Mouse (Mus musculus): ENCODE data around the gene Brms1. TPM values are rescaled to one million over a fixed set of nuclear protein-coding genes. Genes with fewer than 3 reads are reported as not detected.

The Brms1 gene
- polyA plus RNA-seq, 1 experiment from 2014 or later: 61.3 TPM

- Histone ChIP-seq H3K4me2 (no peak overlapping the region), H3K9ac (ENCODE audit: low read depth, low read length) (no peak overlapping the region), H3K9me3 (ENCODE audit: control insufficient read depth, low read length) (no peaks in the 10 kb centered on the region), H3K4me1 (replicated peaks; ENCODE audit: control insufficient read depth, insufficient read depth, low read length) (no peaks in the 10 kb centered on the region), H3K4me3 (ENCODE audit: low read depth, low read length) (no peak overlapping the region), H3K36me3 (ENCODE audit: control insufficient read depth, insufficient read depth, low read length) (peaks cover 21% of the 10 kb centered on the region; the same call in 1 of the 2 replicates), H3K27me3 (replicated peaks; ENCODE audit: control insufficient read depth, insufficient read depth, low read length) (peaks cover 31% of the 10 kb centered on the region), H3K27ac (ENCODE audit: low read depth, low read length) (no peak overlapping the region)
- WGBS: 89% methylated on average over 14 of the region's 14 CpGs
- ATAC-seq (replicated peaks; ENCODE audit: low FRiP score) (no peak), DNase-seq (ENCODE audit: low spot score) (no peak)
Observed at GRCm38 (mm10) chr19:5048138-5049056, 7.2 kb downstream of the Brms1 start.

- WGBS: 80% methylated on average over 6 of the region's 6 CpGs
- DNase-seq (ENCODE audit: low spot score) (no peak), ATAC-seq (replicated peaks; ENCODE audit: low FRiP score) (no peak)
- H3K36me3 ChIP-seq (ENCODE audit: control insufficient read depth, insufficient read depth, low read length): peaks cover 18% of the 10 kb centered on the region; the same call in 1 of the 2 replicates
- no peak overlapping the region for H3K27ac ChIP-seq (ENCODE audit: low read depth, low read length)
- no peaks in the 10 kb centered on the region for H3K4me1 ChIP-seq (replicated peaks; ENCODE audit: control insufficient read depth, insufficient read depth, low read length)
- peaks cover 34% of the 10 kb centered on the region for H3K27me3 ChIP-seq (replicated peaks; ENCODE audit: control insufficient read depth, insufficient read depth, low read length)
- no peak overlapping the region for H3K9ac ChIP-seq (ENCODE audit: low read depth, low read length)
- H3K4me2 ChIP-seq: no peak overlapping the region
- no peaks in the 10 kb centered on the region for H3K9me3 ChIP-seq (ENCODE audit: control insufficient read depth, low read length)
- H3K4me3 ChIP-seq (ENCODE audit: low read depth, low read length): no peak overlapping the region
Observed at GRCm38 (mm10) chr19:5049325-5049724, 8.2 kb downstream of the Brms1 start.

GRCm38 (mm10) chr19:5050047-5050905 is 9.1 kb downstream of the Brms1 start, which contains the start of gene Rin1:
Gene Rin1, plus strand, starts transcription at chr19:5050481.
- Histone ChIP-seq H3K4me2 (peak within 1 kb of the TSS; percentile 51), H3K36me3 (ENCODE audit: control insufficient read depth, insufficient read depth, low read length) (peaks cover 18% of the 10 kb centered on the region; the same call in 1 of the 2 replicates), H3K27me3 (replicated peaks; ENCODE audit: control insufficient read depth, insufficient read depth, low read length) (peaks cover 36% of the 10 kb centered on the region), H3K9me3 (ENCODE audit: control insufficient read depth, low read length) (no peaks in the 10 kb centered on the region), H3K9ac (ENCODE audit: low read depth, low read length) (0 out of 2 replicates have a peak within 1 kb of the TSS, but pooled peaks have one; percentile 20), H3K27ac (ENCODE audit: low read depth, low read length) (no peak within 1 kb of the TSS; the same call in 1 of the 2 replicates), H3K4me3 (ENCODE audit: low read depth, low read length) (peak within 1 kb of the TSS; percentile 31), H3K4me1 (replicated peaks; ENCODE audit: control insufficient read depth, insufficient read depth, low read length) (no peaks in the 10 kb centered on the region)
- ATAC-seq (replicated peaks; ENCODE audit: low FRiP score) (peak; percentile 43; the same call in 1 of the 2 replicates), DNase-seq (ENCODE audit: low spot score) (no peak)
- WGBS: 23% methylated on average over 14 of the region's 14 CpGs

DNA sequence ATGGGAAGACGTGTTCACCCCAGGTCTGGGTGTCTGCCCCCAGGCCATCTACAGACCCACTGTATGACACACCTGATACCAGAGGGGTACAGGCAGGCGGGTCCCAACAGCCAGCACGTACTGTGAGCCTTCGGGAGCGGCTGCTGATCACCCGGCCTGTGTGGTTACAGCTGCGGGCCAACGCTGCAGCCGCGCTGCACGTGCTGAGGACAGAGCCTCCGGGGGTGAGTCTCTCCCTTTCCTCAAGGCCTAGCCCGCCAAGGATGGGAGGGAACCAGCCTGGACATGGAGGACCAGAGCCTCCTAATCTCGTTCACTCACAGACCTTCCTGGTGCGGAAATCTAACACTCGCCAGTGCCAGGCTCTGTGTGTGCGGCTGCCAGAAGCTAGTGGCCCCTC is 9.9 kb downstream of the Brms1 start:
- Histone ChIP-seq H3K9ac (ENCODE audit: low read depth, low read length) (0 out of 2 replicates have a peak overlapping the region, but pooled peaks have one; percentile 20), H3K4me1 (replicated peaks; ENCODE audit: control insufficient read depth, insufficient read depth, low read length) (no peaks in the 10 kb centered on the region), H3K36me3 (ENCODE audit: control insufficient read depth, insufficient read depth, low read length) (peaks cover 15% of the 10 kb centered on the region; the same call in 1 of the 2 replicates), H3K27ac (ENCODE audit: low read depth, low read length) (no peak overlapping the region; the same call in 1 of the 2 replicates), H3K9me3 (ENCODE audit: control insufficient read depth, low read length) (no peaks in the 10 kb centered on the region), H3K27me3 (replicated peaks; ENCODE audit: control insufficient read depth, insufficient read depth, low read length) (peaks cover 36% of the 10 kb centered on the region), H3K4me2 (peak overlapping the region; percentile 51), H3K4me3 (ENCODE audit: low read depth, low read length) (peak overlapping the region; percentile 31)
- DNase-seq (ENCODE audit: low spot score) (no peak), ATAC-seq (replicated peaks; ENCODE audit: low FRiP score) (peak; percentile 35; the same call in 1 of the 2 replicates)
- 17% methylated on average over 17 of the region's 17 CpGs for WGBS

GRCm38 (mm10) chr19:5051515-5051914 is 10.4 kb downstream of the Brms1 start:
- Histone ChIP-seq H3K9me3 (ENCODE audit: control insufficient read depth, low read length) (no peaks in the 10 kb centered on the region), H3K4me3 (ENCODE audit: low read depth, low read length) (peak overlapping the region; percentile 31; the same call in 1 of the 2 replicates), H3K27me3 (replicated peaks; ENCODE audit: control insufficient read depth, insufficient read depth, low read length) (peaks cover 36% of the 10 kb centered on the region), H3K9ac (ENCODE audit: low read depth, low read length) (0 out of 2 replicates have a peak overlapping the region, but pooled peaks have one; percentile 20), H3K36me3 (ENCODE audit: control insufficient read depth, insufficient read depth, low read length) (peaks cover 13% of the 10 kb centered on the region; the same call in 1 of the 2 replicates), H3K27ac (ENCODE audit: low read depth, low read length) (no peak overlapping the region; the same call in 1 of the 2 replicates), H3K4me2 (peak overlapping the region; percentile 51), H3K4me1 (replicated peaks; ENCODE audit: control insufficient read depth, insufficient read depth, low read length) (peaks cover 2% of the 10 kb centered on the region; the same call in 1 of the 2 replicates)
- no peak for ATAC-seq (replicated peaks; ENCODE audit: low FRiP score)
- WGBS: 53% methylated on average over 3 of the region's 3 CpGs
- no peak for DNase-seq (ENCODE audit: low spot score)

GRCm38 (mm10) chr19:5052166-5052822 is 11.1 kb downstream of the Brms1 start:
- 38% methylated on average over 25 of the region's 25 CpGs for WGBS
- Histone ChIP-seq H3K27ac (ENCODE audit: low read depth, low read length) (no peak overlapping the region), H3K4me2 (peak overlapping the region; percentile 10; the same call in 1 of the 2 replicates), H3K9me3 (ENCODE audit: control insufficient read depth, low read length) (no peaks in the 10 kb centered on the region), H3K4me1 (replicated peaks; ENCODE audit: control insufficient read depth, insufficient read depth, low read length) (peaks cover 7% of the 10 kb centered on the region; the same call in 1 of the 2 replicates), H3K36me3 (ENCODE audit: control insufficient read depth, insufficient read depth, low read length) (peaks cover 11% of the 10 kb centered on the region; the same call in 1 of the 2 replicates), H3K4me3 (ENCODE audit: low read depth, low read length) (no peak overlapping the region), H3K27me3 (replicated peaks; ENCODE audit: control insufficient read depth, insufficient read depth, low read length) (peaks cover 36% of the 10 kb centered on the region), H3K9ac (ENCODE audit: low read depth, low read length) (no peak overlapping the region)
- ATAC-seq (replicated peaks; ENCODE audit: low FRiP score) (no peak), DNase-seq (ENCODE audit: low spot score) (no peak)

DNA sequence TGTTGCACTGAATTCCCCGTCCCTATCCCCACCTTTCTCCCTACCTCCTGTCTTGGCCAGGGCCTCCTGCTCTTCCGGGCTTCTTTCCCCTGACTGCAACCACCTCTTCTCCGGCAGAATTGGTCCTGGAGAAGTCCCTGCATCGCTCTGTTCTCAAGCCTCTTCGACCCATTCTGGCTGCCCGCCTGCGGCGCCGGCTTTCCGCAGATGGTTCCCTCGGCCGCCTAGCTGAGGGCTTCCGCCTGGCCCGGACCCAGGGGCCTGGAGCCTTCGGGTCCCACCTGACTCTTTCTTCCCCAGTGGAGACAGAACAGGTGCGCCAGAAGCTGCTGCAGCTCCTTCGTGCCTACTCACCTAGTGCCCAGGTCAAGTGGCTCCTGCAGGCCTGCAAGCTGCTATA is 11.7 kb downstream of the Brms1 start:
- Histone ChIP-seq H3K4me2 (no peak overlapping the region), H3K36me3 (ENCODE audit: control insufficient read depth, insufficient read depth, low read length) (peaks cover 8% of the 10 kb centered on the region; the same call in 1 of the 2 replicates), H3K9me3 (ENCODE audit: control insufficient read depth, low read length) (no peaks in the 10 kb centered on the region), H3K27ac (ENCODE audit: low read depth, low read length) (no peak overlapping the region), H3K4me1 (replicated peaks; ENCODE audit: control insufficient read depth, insufficient read depth, low read length) (peaks cover 8% of the 10 kb centered on the region), H3K9ac (ENCODE audit: low read depth, low read length) (no peak overlapping the region), H3K4me3 (ENCODE audit: low read depth, low read length) (no peak overlapping the region), H3K27me3 (replicated peaks; ENCODE audit: control insufficient read depth, insufficient read depth, low read length) (peaks cover 36% of the 10 kb centered on the region)
- no peak for DNase-seq (ENCODE audit: low spot score)
- 66% methylated on average over 17 of the region's 17 CpGs for WGBS
- ATAC-seq (replicated peaks; ENCODE audit: low FRiP score): no peak

Data from liver, embryonic 11.5 days (tissue).